Mouse (Mus musculus) hindbrain, embryonic 14.5 days (tissue): Measurements from ENCODE around the gene Mtln. TPM values are rescaled to one million over a fixed set of nuclear protein-coding genes. Genes with fewer than 3 reads are reported as not detected.

Experiments
- ATAC-seq: fragments of 200-750 bp; cut with Nextera tagmentation; 2 replicates; pipeline ENCODE4 v1.8.0; 2017; ENCODE audit warnings: moderate number of reproducible peaks, mild to moderate bottlenecking, moderate TSS enrichment, moderate library complexity; ENCODE audit not compliant: low FRiP score
- DNase-seq: peaks from one replicate; pipeline ENCODE4 v3.0.0-alpha.2; 2015; ENCODE audit warnings: low spot score
- H3K27ac ChIP-seq: fragments of 300-500 bp; sonication (generic); 2 replicates; pipeline ENCODE4 v1.5.1; 2014; ENCODE audit warnings: mild to moderate bottlenecking, moderate library complexity
- H3K27me3 ChIP-seq: fragments of 300-500 bp; sonication (generic); 2 replicates; pipeline ENCODE4 v1.6.1; 2014; ENCODE audit warnings: mild to moderate bottlenecking, low read length, mixed read lengths; ENCODE audit not compliant: control insufficient read depth, insufficient read depth
- H3K36me3 ChIP-seq: fragments of 300-500 bp; sonication (generic); replicated peaks from 2 replicates; pipeline ENCODE4 v1.6.1; 2014; ENCODE audit not compliant: control insufficient read depth, insufficient read depth
- H3K4me1 ChIP-seq: fragments of 300-500 bp; sonication (generic); replicated peaks from 2 replicates; pipeline ENCODE4 v1.6.1; 2014; ENCODE audit warnings: antibody characterized with exemption, low read length, mixed read lengths; ENCODE audit not compliant: control insufficient read depth, insufficient read depth
- H3K4me2 ChIP-seq: fragments of 300-500 bp; sonication (generic); replicated peaks from 2 replicates; pipeline ENCODE4 v1.6.1; 2014; ENCODE audit warnings: mild to moderate bottlenecking, moderate library complexity
- H3K4me3 ChIP-seq: fragments of 300-500 bp; sonication (generic); replicated peaks from 2 replicates; pipeline ENCODE4 v1.5.1; 2014; ENCODE audit warnings: mild to moderate bottlenecking, low read length
- H3K9ac ChIP-seq: fragments of 300-500 bp; sonication (generic); 2 replicates; pipeline ENCODE4 v1.6.1; 2014
- H3K9me3 ChIP-seq: fragments of 300-500 bp; sonication (generic); 2 replicates; pipeline ENCODE4 v1.6.1; 2016; ENCODE audit warnings: low read length; ENCODE audit not compliant: control insufficient read depth
- WGBS: fragments of 180-500 bp; shearing (Covaris S2); extraction: QIAGEN DNeasy Blood & Tissue Kit; methylation state at CpG from one replicate; pipeline ENCODE4 v1.1.7; 2014; 5-methylcytosine and 5-hydroxymethylcytosine counted together
- polyA plus RNA-seq: library from polyadenylated mRNA; unstranded; fragments of >200 nt; fragmentation: Nextera tagmentation; extraction: Ambion mirVana; gene quantifications from 2 replicates; pipeline ENCODE4 v1.2.1, GENCODE M21; 2014

Mtln gene
- polyA plus RNA-seq, 1 experiment from 2014 or later, result 50.9 TPM

GRCm38 (mm10) chr2:127789138-127789537, 3.1 kb downstream of the Mtln start:
- Histone ChIP-seq H3K4me3 (peak overlapping the region; percentile 83), H3K4me2 (peak overlapping the region; percentile 86), H3K27me3 (no peaks in the 10 kb centered on the region), H3K9me3 (no peaks in the 10 kb centered on the region), H3K4me1 (peaks cover 28% of the 10 kb centered on the region), H3K9ac (peak overlapping the region; percentile 78), H3K27ac (peak overlapping the region; percentile 64; the same call in 1 of the 2 replicates), H3K36me3 (no peaks in the 10 kb centered on the region)
- ATAC-seq (no peak; the same call in 1 of the 2 replicates), DNase-seq (peak; percentile 25)
- WGBS, result 7% methylated on average over 11 of the region's 11 CpGs

DNA sequence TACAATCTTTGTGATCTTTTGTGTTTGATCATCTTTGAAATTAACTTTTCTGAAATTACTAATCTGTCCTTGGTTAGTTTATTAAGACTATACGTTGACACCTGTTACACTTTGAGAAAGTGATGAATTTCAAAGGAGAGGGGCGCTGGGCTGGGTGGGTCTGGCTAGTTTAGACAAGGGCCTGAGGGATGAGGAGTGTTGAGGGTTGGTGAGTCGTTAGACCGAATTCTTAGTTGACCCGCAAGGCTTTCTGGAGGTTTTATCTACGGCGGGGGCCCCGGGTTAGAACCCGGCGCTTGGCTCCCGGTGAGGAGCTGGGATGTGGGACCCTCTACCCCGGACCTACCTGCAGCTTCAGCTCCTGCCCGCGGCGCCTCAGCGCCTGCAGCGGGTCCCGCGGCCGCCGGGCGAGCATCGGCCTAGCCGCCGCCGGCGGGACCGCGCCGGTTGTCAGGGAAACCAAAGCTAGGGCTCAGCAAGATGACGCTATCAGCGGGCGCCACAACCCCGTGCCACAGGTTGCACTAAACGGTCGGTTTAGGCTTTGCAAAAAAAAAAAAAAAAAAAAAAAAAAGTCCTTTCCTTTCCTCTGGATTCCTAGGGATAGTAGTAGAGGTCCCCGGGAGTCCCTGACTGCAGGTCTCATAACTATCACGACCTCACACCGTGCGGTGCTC, 3.7 kb downstream of the Mtln start, which contains the start of gene Nphp1:
Nphp1 (minus strand) TSS at position 458 of the 677 bp plus-strand sequence.
- H3K9me3 ChIP-seq, result no peaks in the 10 kb centered on the region
- peak within 1 kb of the TSS; percentile 86 for H3K4me2 ChIP-seq
- no peaks in the 10 kb centered on the region for H3K36me3 ChIP-seq
- DNase-seq (peak; percentile 92), ATAC-seq (peak; percentile 83)
- H3K4me3 ChIP-seq, result peak within 1 kb of the TSS; percentile 83
- H3K4me1 ChIP-seq, result peaks cover 28% of the 10 kb centered on the region
- H3K27ac ChIP-seq, result peak within 1 kb of the TSS; percentile 64
- H3K27me3 ChIP-seq, result no peaks in the 10 kb centered on the region
- peak within 1 kb of the TSS; percentile 78 for H3K9ac ChIP-seq
- under 1% methylated on average over 39 of the region's 40 CpGs for WGBS

DNA sequence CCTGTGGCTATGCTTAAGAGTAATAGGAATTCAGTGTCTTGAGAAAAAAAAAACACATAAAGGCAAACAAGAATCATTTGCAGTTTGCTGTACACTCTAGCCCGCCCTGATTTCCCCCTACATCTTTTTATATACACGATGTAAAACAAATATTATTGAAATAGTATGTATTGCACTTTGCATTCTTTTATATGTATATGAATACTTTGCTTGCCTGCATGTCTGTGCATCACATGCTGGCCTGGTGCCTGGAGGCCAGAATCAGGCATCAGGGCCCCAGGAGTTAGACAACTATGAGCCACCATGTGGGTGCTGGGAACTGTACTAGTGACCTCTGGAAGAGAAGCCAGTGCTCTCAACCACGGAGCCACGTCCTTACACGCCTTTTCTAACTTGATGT, 5.1 kb downstream of the Mtln start:
- no peaks in the 10 kb centered on the region for H3K36me3 ChIP-seq
- ATAC-seq (no peak), DNase-seq (no peak)
- H3K9me3 ChIP-seq, result no peaks in the 10 kb centered on the region
- peaks cover 28% of the 10 kb centered on the region for H3K4me1 ChIP-seq
- H3K4me2 ChIP-seq, result no peak overlapping the region
- no peak overlapping the region for H3K27ac ChIP-seq
- no peaks in the 10 kb centered on the region for H3K27me3 ChIP-seq
- WGBS, result 92% methylated on average over 5 of the region's 5 CpGs
- no peak overlapping the region for H3K9ac ChIP-seq
- no peak overlapping the region for H3K4me3 ChIP-seq

DNA sequence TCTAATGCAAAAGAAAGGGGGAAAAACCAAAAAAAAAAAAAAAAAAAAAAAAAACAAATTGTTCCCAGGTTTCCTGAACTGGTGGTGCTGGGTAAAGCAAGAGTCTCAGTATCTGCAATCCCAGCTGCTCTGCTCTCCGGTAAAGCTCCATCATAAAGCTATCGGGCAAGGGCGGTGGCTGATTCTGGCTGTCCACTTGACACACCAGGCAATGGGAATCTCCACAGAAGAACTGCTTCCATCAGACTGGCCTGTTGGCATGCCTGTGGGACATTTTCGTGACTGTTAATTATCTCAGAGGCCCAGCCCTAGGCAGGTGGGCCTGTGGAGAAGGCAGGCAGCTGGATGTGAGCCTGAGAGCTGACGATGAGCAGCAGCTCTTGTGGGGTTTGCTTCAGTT, 13.8 kb downstream of the Mtln start:
- DNase-seq, result no peak
- no peaks in the 10 kb centered on the region for H3K4me1 ChIP-seq
- no peak overlapping the region for H3K4me2 ChIP-seq
- no peak overlapping the region for H3K9ac ChIP-seq
- no peak for ATAC-seq
- no peak overlapping the region for H3K4me3 ChIP-seq
- peaks cover 22% of the 10 kb centered on the region for H3K36me3 ChIP-seq
- no peaks in the 10 kb centered on the region for H3K27me3 ChIP-seq
- H3K27ac ChIP-seq, result no peak overlapping the region
- no peaks in the 10 kb centered on the region for H3K9me3 ChIP-seq
- 95% methylated on average over 5 of the region's 5 CpGs for WGBS

DNA sequence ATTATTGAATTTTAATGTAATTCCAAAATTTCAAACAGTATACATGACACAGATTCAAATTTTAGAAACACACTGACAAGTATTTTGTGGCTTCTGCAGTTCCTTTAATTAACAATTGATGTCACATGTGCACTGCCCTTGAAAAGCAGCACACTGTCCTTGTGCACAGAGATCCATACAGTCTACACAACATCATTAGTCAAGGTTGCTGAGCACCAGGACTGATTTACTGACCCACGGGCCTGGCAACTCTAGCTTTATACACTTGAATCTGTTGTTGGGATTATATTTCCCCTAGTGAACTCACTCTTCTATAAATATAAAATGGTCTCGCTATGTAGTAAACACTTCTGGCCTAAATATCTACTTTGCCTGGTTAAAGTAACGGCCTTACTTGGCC, 17.3 kb downstream of the Mtln start:
- no peak for DNase-seq
- whole genome bisulfite sequencing, result 67% methylated on average over 3 of the region's 3 CpGs

GRCm38 (mm10) chr2:127774578-127774941, 17.7 kb downstream of the Mtln start:
- H3K4me2 ChIP-seq, result no peak overlapping the region
- H3K27ac ChIP-seq, result 0 out of 2 replicates have a peak overlapping the region, but pooled peaks have one; percentile 35
- H3K36me3 ChIP-seq, result peaks cover 35% of the 10 kb centered on the region
- H3K27me3 ChIP-seq, result no peaks in the 10 kb centered on the region
- no peaks in the 10 kb centered on the region for H3K9me3 ChIP-seq
- no peak overlapping the region for H3K9ac ChIP-seq
- no peak for ATAC-seq
- WGBS, result 11% methylated on average over 1 of the region's 1 CpGs
- no peak for DNase-seq
- no peak overlapping the region for H3K4me3 ChIP-seq
- H3K4me1 ChIP-seq, result no peaks in the 10 kb centered on the region

More for the DNA sequence above, 17.3 kb downstream of the Mtln start:
- Histone ChIP-seq H3K27ac (no peak overlapping the region), H3K9me3 (no peaks in the 10 kb centered on the region), H3K27me3 (no peaks in the 10 kb centered on the region), H3K9ac (no peak overlapping the region), H3K4me2 (no peak overlapping the region), H3K36me3 (peaks cover 35% of the 10 kb centered on the region), H3K4me3 (no peak overlapping the region), H3K4me1 (no peaks in the 10 kb centered on the region)
- ATAC-seq, result no peak

DNA sequence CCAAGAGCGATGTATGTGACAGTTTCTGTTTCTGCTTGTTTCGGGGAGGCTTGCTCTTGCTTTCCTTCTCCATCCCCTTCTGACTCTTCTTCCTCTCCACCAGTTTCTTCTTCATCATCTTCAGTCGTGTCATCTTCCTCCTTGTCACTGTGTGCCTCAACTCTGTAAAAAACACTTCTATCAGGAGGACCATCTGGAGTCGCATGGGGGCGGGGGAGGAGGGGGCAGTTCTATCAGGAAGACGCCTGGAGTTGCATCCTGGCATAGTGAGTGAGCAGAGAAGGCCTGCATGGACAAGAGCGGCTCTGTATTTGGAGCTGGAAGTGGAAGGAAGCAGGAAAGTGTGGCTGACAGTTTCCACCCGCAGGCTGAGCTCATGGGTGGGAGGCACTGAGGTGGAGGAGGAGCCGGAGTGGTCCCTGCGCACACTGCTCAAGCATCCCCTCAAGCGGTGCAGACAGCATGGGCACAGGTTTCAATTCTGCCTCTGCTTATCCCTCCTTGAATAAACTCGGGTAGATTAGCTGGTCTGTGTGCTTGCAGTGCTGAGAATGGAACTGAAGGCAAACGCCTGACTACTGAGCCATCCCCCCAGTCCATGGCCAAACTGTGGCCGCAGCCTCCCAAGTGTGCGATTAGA, 18.2 kb downstream of the Mtln start:
- H3K36me3 ChIP-seq, result peaks cover 32% of the 10 kb centered on the region
- DNase-seq (peak; percentile 26), ATAC-seq (no peak)
- H3K4me2 ChIP-seq, result peak overlapping the region; percentile 11; the same call in 1 of the 2 replicates
- 53% methylated on average over 15 of the region's 15 CpGs for WGBS
- H3K27ac ChIP-seq, result peak overlapping the region; percentile 35; the same call in 1 of the 2 replicates
- no peak overlapping the region for H3K4me3 ChIP-seq
- H3K9me3 ChIP-seq, result no peaks in the 10 kb centered on the region
- H3K9ac ChIP-seq, result 0 out of 2 replicates have a peak overlapping the region, but pooled peaks have one; percentile 4
- no peaks in the 10 kb centered on the region for H3K27me3 ChIP-seq
- H3K4me1 ChIP-seq, result no peaks in the 10 kb centered on the region

DNA sequence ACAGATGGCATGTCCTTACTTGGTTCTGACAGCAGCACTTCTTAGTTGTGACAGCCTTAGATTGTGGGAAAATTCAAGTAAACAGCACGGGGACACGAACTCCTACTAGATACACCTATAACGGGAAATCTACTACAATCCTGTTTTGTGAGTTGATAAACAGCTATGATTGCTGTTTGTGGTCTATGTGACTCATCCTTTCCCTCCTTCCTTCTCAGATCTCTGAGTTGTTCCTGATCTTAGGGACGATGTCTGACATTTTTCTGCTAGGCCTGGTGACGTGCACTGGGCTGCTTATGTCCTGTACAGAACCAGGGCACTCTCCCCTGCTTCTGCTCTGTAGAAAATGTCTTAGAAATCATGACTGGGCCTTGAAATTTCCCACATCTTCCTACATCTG, 30.7 kb downstream of the Mtln start:
- DNase-seq, result no peak

DNA sequence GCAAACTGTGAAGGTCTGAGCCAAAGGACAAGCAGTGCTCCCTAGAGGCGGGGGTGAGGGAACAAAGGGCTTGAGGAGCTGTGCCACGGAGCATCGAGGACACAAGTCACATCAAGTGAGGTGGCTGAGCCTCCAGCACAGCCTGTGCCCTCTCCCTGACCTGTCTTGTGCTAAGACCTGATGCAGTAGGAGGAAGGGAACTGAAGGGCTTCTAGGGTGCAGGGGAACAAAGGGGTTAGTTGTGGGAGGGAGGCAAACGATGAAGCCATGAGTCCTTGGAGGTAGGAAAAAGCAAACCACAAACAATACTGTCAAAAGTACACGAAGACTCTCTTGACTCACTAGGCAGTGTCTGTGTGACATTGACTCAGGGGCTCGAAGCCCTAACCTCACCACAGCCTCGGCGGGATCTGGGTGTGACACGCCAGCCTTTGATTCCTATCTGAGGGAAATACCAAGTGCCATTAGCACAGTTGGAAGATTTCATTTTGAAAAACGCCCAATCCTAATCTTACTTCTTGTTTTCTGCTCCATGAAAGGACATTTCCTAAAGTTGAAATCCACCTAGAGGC, 31.8 kb downstream of the Mtln start:
- H3K9me3 ChIP-seq, result no peaks in the 10 kb centered on the region
- peaks cover 22% of the 10 kb centered on the region for H3K36me3 ChIP-seq
- ATAC-seq (no peak), DNase-seq (no peak)
- no peak overlapping the region for H3K4me3 ChIP-seq
- H3K9ac ChIP-seq, result no peak overlapping the region
- no peaks in the 10 kb centered on the region for H3K4me1 ChIP-seq
- no peaks in the 10 kb centered on the region for H3K27me3 ChIP-seq
- WGBS, result 74% methylated on average over 10 of the region's 10 CpGs
- H3K4me2 ChIP-seq, result no peak overlapping the region
- H3K27ac ChIP-seq, result no peak overlapping the region

More for the DNA sequence above, 30.7 kb downstream of the Mtln start:
- ATAC-seq, result no peak
- Histone ChIP-seq H3K9me3 (no peaks in the 10 kb centered on the region), H3K27me3 (no peaks in the 10 kb centered on the region), H3K9ac (no peak overlapping the region), H3K4me3 (no peak overlapping the region), H3K4me1 (no peaks in the 10 kb centered on the region), H3K36me3 (peaks cover 26% of the 10 kb centered on the region), H3K27ac (no peak overlapping the region), H3K4me2 (no peak overlapping the region)
- WGBS, result 93% methylated on average over 5 of the region's 5 CpGs
